Mouse (Mus musculus) neural tube, embryonic 11.5 days (tissue): ENCODE results near the gene Plp1. TPM values are rescaled to one million over a fixed set of nuclear protein-coding genes. Genes with fewer than 3 reads are reported as not detected.

Experiments
- ATAC-seq: fragments of 200-750 bp; cut with Nextera tagmentation; 2 replicates; pipeline ENCODE4 v1.8.0; 2017; ENCODE audit warnings: moderate number of reproducible peaks, mild to moderate bottlenecking, moderate TSS enrichment, moderate library complexity; ENCODE audit not compliant: insufficient read depth, low FRiP score, low TSS enrichment
- DNase-seq: peaks from one replicate; pipeline ENCODE4 v3.0.0-alpha.2; 2015; ENCODE audit warnings: low spot score
- H3K27ac ChIP-seq: fragments of 300-500 bp; sonication (generic); 2 replicates; pipeline ENCODE4 v1.5.1; 2014; ENCODE audit warnings: low read depth, mild to moderate bottlenecking, low read length
- H3K27me3 ChIP-seq: fragments of 300-500 bp; sonication (generic); 2 replicates; pipeline ENCODE4 v1.6.1; 2014; ENCODE audit warnings: mild to moderate bottlenecking, low read length, mixed read lengths; ENCODE audit not compliant: control insufficient read depth, insufficient read depth
- H3K36me3 ChIP-seq: fragments of 300-500 bp; sonication (generic); 2 replicates; pipeline ENCODE4 v1.6.1; 2014; ENCODE audit warnings: mild to moderate bottlenecking, low read length, moderate library complexity, mixed read lengths; ENCODE audit not compliant: control insufficient read depth, insufficient read depth
- H3K4me1 ChIP-seq: fragments of 300-500 bp; sonication (generic); 2 replicates; pipeline ENCODE4 v1.6.1; 2014; ENCODE audit warnings: low read length, mixed read lengths; ENCODE audit not compliant: control insufficient read depth, insufficient read depth
- H3K4me2 ChIP-seq: fragments of 300-500 bp; sonication (generic); 2 replicates; pipeline ENCODE4 v1.6.1; 2014; ENCODE audit warnings: low read depth, mild to moderate bottlenecking, moderate library complexity
- H3K4me3 ChIP-seq: fragments of 300-500 bp; sonication (generic); 2 replicates; pipeline ENCODE4 v1.5.1; 2014; ENCODE audit warnings: low read depth, low read length
- H3K9ac ChIP-seq: fragments of 300-500 bp; sonication (generic); 2 replicates; pipeline ENCODE4 v1.6.1; 2014; ENCODE audit warnings: mild to moderate bottlenecking, low read length
- H3K9me3 ChIP-seq: fragments of 300-500 bp; sonication (generic); 2 replicates; pipeline ENCODE4 v1.6.1; 2016; ENCODE audit warnings: low read length; ENCODE audit not compliant: control insufficient read depth
- WGBS: fragments of 180-500 bp; shearing (Covaris S2); extraction: QIAGEN DNeasy Blood & Tissue Kit; methylation state at CpG from one replicate; pipeline ENCODE4 v1.1.7; 2014; 5-methylcytosine and 5-hydroxymethylcytosine counted together
- polyA plus RNA-seq: library from polyadenylated mRNA; unstranded; fragments of >200 nt; fragmentation: Nextera tagmentation; extraction: Ambion mirVana; gene quantifications from 2 replicates; pipeline ENCODE4 v1.2.1, GENCODE M21; 2014

The Plp1 gene
- polyA plus RNA-seq: 28.7 and 38.6 TPM in 2 replicates

DNA sequence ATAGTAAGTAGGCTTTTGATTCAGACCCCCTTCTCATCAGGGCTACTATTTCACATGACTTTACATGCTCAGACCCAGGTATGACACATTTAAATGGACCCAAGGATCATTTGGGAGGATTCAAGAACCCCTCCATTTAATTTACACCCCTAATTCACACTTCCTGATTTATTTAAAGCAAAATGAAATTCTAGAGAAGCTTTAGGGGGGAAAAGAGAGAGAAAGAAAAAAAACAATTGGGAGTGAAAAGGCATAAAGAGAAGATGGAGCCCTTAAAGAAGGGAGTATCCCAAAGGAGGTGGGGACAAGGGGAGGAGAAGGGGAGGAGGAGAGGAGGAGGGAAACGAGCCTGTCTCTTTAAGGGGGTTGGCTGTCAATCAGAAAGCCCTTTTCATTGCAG lies at the start of gene Plp1:
Gene Plp1, plus strand, starts transcription at position 301 of the 400 bp plus-strand sequence.
- 50% methylated on average over 1 of the region's 1 CpGs for WGBS
- Histone ChIP-seq H3K27me3 (no peaks in the 10 kb centered on the region), H3K27ac (no peak within 1 kb of the TSS), H3K9me3 (no peaks in the 10 kb centered on the region), H3K4me3 (no peak within 1 kb of the TSS), H3K36me3 (no peaks in the 10 kb centered on the region), H3K9ac (no peak within 1 kb of the TSS), H3K4me2 (no peak within 1 kb of the TSS), H3K4me1 (no peaks in the 10 kb centered on the region)
- DNase-seq (no peak), ATAC-seq (no peak)

GRCm38 (mm10) chrX:136773035-136773434 lies 49.4 kb upstream of the Plp1 start:
- Histone ChIP-seq H3K9me3 (no peaks in the 10 kb centered on the region), H3K27ac (no peak overlapping the region)

GRCm38 (mm10) chrX:136778046-136778445 lies 44.4 kb upstream of the Plp1 start:
- DNase-seq (no peak), ATAC-seq (no peak)
- Histone ChIP-seq H3K4me1 (no peaks in the 10 kb centered on the region), H3K9ac (no peak overlapping the region), H3K9me3 (no peaks in the 10 kb centered on the region), H3K4me3 (no peak overlapping the region), H3K27me3 (peaks cover 2% of the 10 kb centered on the region; the same call in 1 of the 2 replicates), H3K4me2 (no peak overlapping the region), H3K27ac (no peak overlapping the region), H3K36me3 (no peaks in the 10 kb centered on the region)
- WGBS: 73% methylated on average over 3 of the region's 3 CpGs

More at GRCm38 (mm10) chrX:136773035-136773434, 49.4 kb upstream of the Plp1 start:
- Histone ChIP-seq H3K9ac (no peak overlapping the region), H3K4me3 (no peak overlapping the region), H3K4me2 (no peak overlapping the region), H3K36me3 (no peaks in the 10 kb centered on the region), H3K27me3 (no peaks in the 10 kb centered on the region), H3K4me1 (no peaks in the 10 kb centered on the region)
- no peak for ATAC-seq
- no peak for DNase-seq
- WGBS: 72% methylated on average over 1 of the region's 1 CpGs

DNA sequence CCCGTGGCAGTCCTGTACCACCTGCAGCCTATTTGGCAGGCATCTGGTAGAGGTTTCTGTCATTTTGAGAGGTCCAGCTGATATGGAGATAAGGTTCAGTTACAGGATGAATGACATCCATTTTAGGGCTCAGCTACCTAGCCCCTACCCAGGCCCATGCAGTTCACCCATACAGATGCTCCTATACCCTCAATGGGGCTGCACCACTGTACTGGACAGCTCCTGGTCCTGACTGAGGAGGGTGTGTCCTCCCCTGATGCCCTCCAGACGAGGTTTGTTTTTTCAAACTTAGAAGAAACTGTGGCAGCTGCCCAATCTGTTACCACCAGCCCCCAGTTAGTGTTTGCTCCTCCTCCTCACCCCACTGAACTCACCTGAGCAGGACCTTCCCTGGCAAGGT lies 43.2 kb upstream of the Plp1 start:
- no peak overlapping the region for H3K27ac ChIP-seq
- H3K36me3 ChIP-seq: no peaks in the 10 kb centered on the region
- H3K4me1 ChIP-seq: no peaks in the 10 kb centered on the region
- no peak overlapping the region for H3K4me3 ChIP-seq
- 75% methylated on average over 2 of the region's 2 CpGs for WGBS
- peaks cover 2% of the 10 kb centered on the region; the same call in 1 of the 2 replicates for H3K27me3 ChIP-seq
- DNase-seq (no peak), ATAC-seq (no peak)
- no peak overlapping the region for H3K4me2 ChIP-seq
- H3K9me3 ChIP-seq: no peaks in the 10 kb centered on the region
- H3K9ac ChIP-seq: no peak overlapping the region

- ATAC-seq: no peak
- no peaks in the 10 kb centered on the region for H3K4me1 ChIP-seq
- H3K36me3 ChIP-seq: no peaks in the 10 kb centered on the region
- no peak within 1 kb of the TSS for H3K27ac ChIP-seq
- 73% methylated on average over 3 of the region's 3 CpGs for WGBS
- H3K9ac ChIP-seq: no peak within 1 kb of the TSS
- H3K4me2 ChIP-seq: no peak within 1 kb of the TSS
- no peak within 1 kb of the TSS for H3K4me3 ChIP-seq
- DNase-seq: no peak
- H3K9me3 ChIP-seq: no peaks in the 10 kb centered on the region
- H3K27me3 ChIP-seq: peaks cover 2% of the 10 kb centered on the region; the same call in 1 of the 2 replicates
These were observed 42.4 kb upstream of the Plp1 start, which contains the start of gene Glra4 for GRCm38 (mm10) chrX:136780041-136780440. Gene Glra4, minus strand, starts transcription at chrX:136780141.

- WGBS: 96% methylated on average over 4 of the region's 4 CpGs
- Histone ChIP-seq H3K27me3 (no peaks in the 10 kb centered on the region), H3K36me3 (no peaks in the 10 kb centered on the region), H3K27ac (no peak overlapping the region), H3K9me3 (no peaks in the 10 kb centered on the region), H3K4me1 (no peaks in the 10 kb centered on the region), H3K9ac (no peak overlapping the region), H3K4me3 (no peak overlapping the region), H3K4me2 (no peak overlapping the region)
- no peak for ATAC-seq
- DNase-seq: no peak
These were observed 33.0 kb upstream of the Plp1 start for GRCm38 (mm10) chrX:136789446-136789845.

- no peaks in the 10 kb centered on the region for H3K4me1 ChIP-seq
- H3K9ac ChIP-seq: no peak overlapping the region
- H3K9me3 ChIP-seq: no peaks in the 10 kb centered on the region
- 53% methylated on average over 2 of the region's 2 CpGs for WGBS
- H3K4me2 ChIP-seq: no peak overlapping the region
- no peak overlapping the region for H3K4me3 ChIP-seq
- H3K27ac ChIP-seq: no peak overlapping the region
- no peaks in the 10 kb centered on the region for H3K27me3 ChIP-seq
- H3K36me3 ChIP-seq: no peaks in the 10 kb centered on the region
- no peak for DNase-seq
- no peak for ATAC-seq
These were observed 25.2 kb upstream of the Plp1 start for GRCm38 (mm10) chrX:136797223-136797622.

GRCm38 (mm10) chrX:136819752-136820151 lies 2.7 kb upstream of the Plp1 start:
- no peaks in the 10 kb centered on the region for H3K27me3 ChIP-seq
- H3K4me2 ChIP-seq: no peak overlapping the region
- ATAC-seq (0 out of 2 replicates have a peak, but pooled peaks have one; percentile 38), DNase-seq (no peak)
- H3K27ac ChIP-seq: no peak overlapping the region
- H3K4me3 ChIP-seq: no peak overlapping the region
- no peaks in the 10 kb centered on the region for H3K9me3 ChIP-seq
- H3K36me3 ChIP-seq: no peaks in the 10 kb centered on the region
- H3K4me1 ChIP-seq: no peaks in the 10 kb centered on the region
- H3K9ac ChIP-seq: no peak overlapping the region
- 89% methylated on average over 6 of the region's 6 CpGs for WGBS

DNA sequence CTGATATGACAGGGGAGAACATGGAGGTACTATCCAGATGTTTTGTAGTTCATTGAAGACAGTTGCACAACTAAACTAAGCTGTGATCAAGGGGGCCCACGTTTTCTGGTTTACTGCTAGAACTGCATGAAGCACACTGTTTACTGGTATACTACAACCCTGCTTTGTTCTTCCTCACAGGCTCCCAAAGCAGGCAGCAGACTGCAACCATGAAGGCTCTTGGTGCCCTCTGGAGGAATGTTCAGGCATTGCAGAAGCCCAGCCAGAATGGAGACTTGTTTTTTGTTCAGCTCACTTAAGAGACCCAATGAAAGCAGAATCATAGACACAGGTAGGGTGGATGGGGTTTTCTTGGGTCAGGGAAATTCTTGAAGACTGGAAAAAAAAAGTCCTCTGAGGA lies 2.2 kb upstream of the Plp1 start:
- Histone ChIP-seq H3K4me3 (no peak overlapping the region), H3K9me3 (no peaks in the 10 kb centered on the region), H3K9ac (no peak overlapping the region), H3K4me1 (no peaks in the 10 kb centered on the region), H3K27me3 (no peaks in the 10 kb centered on the region), H3K27ac (no peak overlapping the region), H3K36me3 (no peaks in the 10 kb centered on the region), H3K4me2 (no peak overlapping the region)
- 19% methylated on average over 1 of the region's 1 CpGs for WGBS
- peak; percentile 77 for DNase-seq
- ATAC-seq: peak; percentile 67; the same call in 1 of the 2 replicates
